In the genomic region with DNA sequence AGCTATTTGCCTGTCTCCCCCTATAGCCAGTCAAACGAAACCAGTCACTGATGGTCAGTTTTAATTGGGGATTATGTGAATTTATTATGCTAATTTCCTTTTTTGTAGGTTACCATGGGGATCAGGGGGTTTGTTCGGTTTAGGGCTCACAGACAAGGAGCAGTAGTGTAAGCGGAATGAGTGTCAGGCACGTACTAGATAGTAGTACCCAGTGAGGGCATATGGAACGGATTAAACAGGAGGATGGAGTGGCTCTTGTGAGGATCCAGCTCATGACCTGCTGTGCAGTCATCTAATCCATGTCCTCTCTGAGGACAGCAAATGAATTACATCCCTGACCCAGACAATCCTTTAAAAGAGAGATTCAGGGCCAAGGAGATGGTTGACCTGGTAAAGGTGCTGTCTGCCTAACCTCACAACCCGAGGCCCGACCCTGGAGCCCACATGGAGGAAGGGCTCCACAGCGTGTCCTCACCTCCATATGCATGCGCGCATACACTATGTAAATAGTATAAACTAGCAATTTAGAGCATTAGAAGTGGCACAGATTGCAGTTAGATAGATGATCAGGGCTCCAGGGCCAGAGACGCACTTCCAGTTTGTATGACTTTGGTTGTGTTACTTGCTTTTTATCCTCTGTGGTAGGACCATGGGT, we compare ENCODE assay signal across 13 mouse cellular contexts.
DNase-seq lines count a peak whose midpoint lies in the region; ATAC-seq lines count a peak whose summit lies in the region.
"Had no signal": no experiment of that assay in that cellular context is flagged by ENCODE, and none has a peak within 500 bp of the region (broad histone marks: within the 10 kb centered on the region; RNA-seq: fewer than 3 reads in every experiment).

No protein-coding gene starts in this region.

- peaks cover 4% of the 10 kb centered on the region for H3K27me3 ChIP-seq in embryonic facial prominence, embryonic 14.5 days (replicated peaks; ENCODE audit: control insufficient read depth, insufficient read depth, low read length)
- H3K27me3 ChIP-seq in hindbrain, embryonic 15.5 days = no peaks in the 10 kb centered on the region
- H3K27me3 ChIP-seq: embryonic facial prominence, embryonic 12.5 days had no signal

- WGBS in embryonic facial prominence, embryonic 14.5 days = 52% methylated on average over 11 of the region's 11 CpGs
- 62% methylated on average over 11 of the region's 11 CpGs for WGBS in hindbrain, embryonic 15.5 days

- no peaks in the 10 kb centered on the region for H3K36me3 ChIP-seq in embryonic facial prominence, embryonic 14.5 days (ENCODE audit: control insufficient read depth, insufficient read depth, low read length)
- no peaks in the 10 kb centered on the region for H3K36me3 ChIP-seq in hindbrain, embryonic 15.5 days
- H3K36me3 ChIP-seq: embryonic facial prominence, embryonic 12.5 days had no signal

- peaks cover 31% of the 10 kb centered on the region for H3K4me1 ChIP-seq in embryonic facial prominence, embryonic 14.5 days (ENCODE audit: control insufficient read depth, insufficient read depth, low read length)
- peaks cover 20% of the 10 kb centered on the region for H3K4me1 ChIP-seq in hindbrain, embryonic 15.5 days (replicated peaks)

- peaks cover 4% of the 10 kb centered on the region; the same call in 1 of the 2 replicates for H3K9me3 ChIP-seq in embryonic facial prominence, embryonic 14.5 days (ENCODE audit: control insufficient read depth, low read length)
- no peaks in the 10 kb centered on the region for H3K9me3 ChIP-seq in hindbrain, embryonic 15.5 days

- peak; percentile 36 for DNase-seq in embryo, embryonic 11 days
- no peak for DNase-seq in embryonic facial prominence, embryonic 14.5 days (ENCODE audit: low spot score)
- DNase-seq in neural tube, embryonic 10.5 days (ENCODE audit: extremely low spot score, low spot score) = peak; percentile 27
- no peak for DNase-seq in layer of hippocampus, adult 11-12 months (ENCODE audit: low spot score)
- DNase-seq in right cerebral cortex, postnatal 25 days = no peak
- no peak for DNase-seq in heart, adult 18-20 months
- DNase-seq: adrenal gland, postnatal 25 days; cerebellum, adult 11-12 months; kidney, postnatal 25 days; lung, adult 18-20 months had no signal

- 0 out of 2 replicates have a peak, but pooled peaks have one; percentile 21 for ATAC-seq in embryonic facial prominence, embryonic 14.5 days (ENCODE audit: low read depth)
- 0 out of 2 replicates have a peak, but pooled peaks have one; percentile 52 for ATAC-seq in hindbrain, embryonic 15.5 days (ENCODE audit: low FRiP score, low read depth)
- ATAC-seq: inflammation-experienced regulatory T-cells, adult 6 months had no signal

- no peak overlapping the region for H3K4me2 ChIP-seq in embryonic facial prominence, embryonic 14.5 days (ENCODE audit: low read depth, low read length)
- no peak overlapping the region for H3K4me2 ChIP-seq in hindbrain, embryonic 15.5 days
- H3K4me2 ChIP-seq: embryonic facial prominence, embryonic 12.5 days had no signal

- H3K9ac ChIP-seq in embryonic facial prominence, embryonic 14.5 days (ENCODE audit: low read depth, low read length) = no peak overlapping the region
- no peak overlapping the region for H3K9ac ChIP-seq in hindbrain, embryonic 15.5 days
- H3K9ac ChIP-seq: embryonic facial prominence, embryonic 12.5 days had no signal

- no peak overlapping the region for H3K4me3 ChIP-seq in embryonic facial prominence, embryonic 14.5 days (ENCODE audit: low read depth, low read length)
- H3K4me3 ChIP-seq in hindbrain, embryonic 15.5 days = no peak overlapping the region
- H3K4me3 ChIP-seq: embryonic facial prominence, embryonic 12.5 days had no signal

- H3K27ac ChIP-seq in embryonic facial prominence, embryonic 14.5 days (replicated peaks; ENCODE audit: low read depth, low read length) = no peak overlapping the region
- no peak overlapping the region for H3K27ac ChIP-seq in hindbrain, embryonic 15.5 days (replicated peaks)
- H3K27ac ChIP-seq: embryonic facial prominence, embryonic 12.5 days had no signal

Comparison
In these comparisons a context has a peak if more than half of its experiments do, and no peak if none do; other contexts are left out.
1. DNase-seq: peak in embryo, embryonic 11 days (single experiment) and neural tube, embryonic 10.5 days (single experiment); none in embryonic facial prominence, embryonic 14.5 days (single experiment), layer of hippocampus, adult 11-12 months (single experiment), right cerebral cortex, postnatal 25 days (single experiment) and heart, adult 18-20 months (0 of 2).